Mouse (Mus musculus): ENCODE results near the gene Golph3.
A peak's percentile ranks its signal among the peaks of the same experiment; 100 is the strongest.

Gene Golph3

DNA sequence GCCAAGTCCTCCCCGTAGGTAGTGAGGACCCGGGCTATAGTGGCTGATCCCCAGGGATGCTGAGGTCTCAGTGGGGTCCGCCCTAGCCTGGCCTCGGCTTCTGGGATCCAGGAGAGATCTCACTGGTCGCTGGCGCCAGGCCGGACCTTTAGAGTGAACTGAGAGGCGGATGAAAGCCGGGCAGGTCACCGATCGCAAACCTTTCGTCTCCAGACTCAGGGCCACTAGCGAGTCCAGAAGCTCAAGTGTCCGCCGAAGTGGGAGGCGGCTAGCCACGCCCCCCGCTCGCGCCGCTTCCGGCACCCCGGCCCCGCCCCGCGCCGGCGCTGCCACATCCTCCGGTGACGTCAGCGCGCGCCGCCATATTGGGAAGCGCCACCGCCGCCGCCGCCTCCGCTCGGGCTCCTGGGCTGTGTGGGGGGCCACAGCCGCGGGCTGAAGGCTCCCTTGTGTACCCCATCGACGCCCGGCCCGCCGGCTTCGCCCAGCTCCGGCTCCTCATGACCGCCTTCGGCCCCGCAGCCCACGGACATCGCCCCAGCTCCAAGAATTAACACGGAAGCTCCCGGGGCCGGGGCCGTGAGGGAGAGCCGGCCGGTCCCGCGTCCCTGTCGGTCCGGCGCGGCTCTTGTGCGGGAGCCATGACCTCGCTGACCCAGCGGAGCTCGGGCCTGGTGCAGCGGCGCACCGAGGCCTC lies at the start of gene Golph3:
Gene Golph3 (plus strand): TSS at position 360 of the 697 bp plus-strand sequence.
- ATAC-seq (ENCODE audit: insufficient number of reproducible peaks, low FRiP score, low TSS enrichment) = peak; percentile 84

DNA sequence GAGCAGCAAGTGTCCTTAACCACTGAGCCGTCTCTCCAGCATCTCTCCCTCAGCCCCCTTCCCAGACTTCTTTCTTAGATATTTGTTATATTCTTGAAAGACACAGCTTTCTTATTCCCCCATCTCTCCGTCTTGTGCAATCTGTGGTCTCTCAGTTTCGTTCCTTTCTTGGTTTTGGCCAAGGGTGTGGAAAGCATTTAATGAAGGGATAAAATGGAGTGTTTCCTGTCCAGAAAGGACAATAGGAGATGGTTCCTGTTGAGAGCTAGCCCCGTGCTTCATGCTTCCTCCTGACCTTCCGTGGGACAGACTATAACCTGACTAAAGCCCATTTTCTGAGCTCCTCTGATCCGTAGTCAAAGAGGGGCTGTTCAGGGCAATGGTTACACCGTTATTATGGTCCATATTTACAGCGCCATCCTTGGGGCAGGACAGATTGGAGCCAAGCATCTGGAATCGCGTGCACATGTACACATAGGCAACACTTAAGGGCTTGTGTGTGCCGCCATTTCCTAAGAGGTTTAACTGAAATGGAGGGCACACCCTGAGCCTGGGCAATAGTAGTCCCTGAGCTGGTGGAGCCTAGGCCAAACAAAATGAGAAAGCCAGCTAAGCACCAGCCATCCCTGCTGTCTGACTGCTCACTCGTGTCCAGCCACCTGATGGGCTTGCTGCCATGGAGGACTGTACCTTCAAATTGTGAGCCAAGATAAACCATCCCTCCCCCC lies 47.8 kb upstream of the Golph3 start:
- no peak for ATAC-seq (ENCODE audit: insufficient number of reproducible peaks, low FRiP score, low TSS enrichment)

DNA sequence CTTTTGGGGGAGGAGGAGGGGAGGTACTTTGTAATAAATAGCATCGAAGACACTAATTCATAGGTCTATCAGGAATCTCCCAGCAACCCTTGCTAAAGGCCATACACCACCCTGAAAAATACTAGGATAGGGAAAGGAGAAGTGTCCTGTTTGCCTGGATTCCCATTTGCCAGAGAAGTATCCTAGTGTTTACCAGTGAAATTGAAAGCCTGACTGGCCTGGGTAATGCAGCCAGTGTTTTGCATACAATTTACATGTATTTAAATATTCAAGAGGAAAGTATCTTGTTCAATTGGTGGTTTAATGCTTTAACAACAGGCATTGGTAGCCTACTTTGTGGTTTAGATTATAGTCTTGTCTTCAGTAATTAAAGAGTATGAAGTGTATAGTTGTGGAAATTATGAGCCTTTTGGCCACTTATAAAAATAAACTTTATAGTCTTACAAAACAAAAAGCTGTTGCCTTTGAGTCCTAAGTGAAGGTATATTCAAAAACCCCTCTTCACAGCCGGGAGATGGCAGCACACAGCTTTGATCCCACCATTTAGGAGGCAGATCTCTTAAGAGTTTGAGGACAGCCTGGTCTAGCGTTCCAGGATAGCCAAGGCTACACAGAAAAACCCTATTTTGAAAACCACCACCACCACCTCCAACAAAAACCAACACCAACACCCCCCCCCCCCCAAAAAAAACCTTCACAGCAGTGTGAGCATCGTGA lies 47.0 kb upstream of the Golph3 start:
- no peak for ATAC-seq (ENCODE audit: insufficient number of reproducible peaks, low FRiP score, low TSS enrichment)

DNA sequence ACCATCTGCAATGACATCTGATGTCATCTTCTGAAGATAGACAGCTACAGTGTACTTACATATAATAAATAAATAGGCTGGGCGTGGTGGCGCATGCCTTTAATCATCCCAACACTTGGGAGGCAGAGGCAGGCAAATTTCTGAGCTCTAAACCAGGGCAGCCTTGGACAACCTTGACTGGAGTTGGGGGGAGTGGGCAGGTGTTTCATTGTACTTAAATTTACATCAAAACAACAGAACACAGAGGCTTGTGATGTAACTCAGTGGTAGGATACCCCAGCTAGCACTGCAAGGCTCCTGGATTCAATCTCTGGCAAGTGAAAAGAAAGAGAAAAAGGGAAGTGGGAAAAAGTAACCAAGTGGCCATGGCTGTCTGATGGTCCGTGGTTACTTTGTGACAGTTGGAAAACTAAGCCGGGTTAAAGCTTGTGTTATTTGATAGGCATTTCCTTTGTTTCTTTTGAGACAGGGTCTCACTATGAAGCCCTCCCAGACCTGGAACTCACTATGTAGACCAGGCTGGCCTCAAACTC lies 46.1 kb upstream of the Golph3 start:
- ATAC-seq (ENCODE audit: insufficient number of reproducible peaks, low FRiP score, low TSS enrichment) = no peak

DNA sequence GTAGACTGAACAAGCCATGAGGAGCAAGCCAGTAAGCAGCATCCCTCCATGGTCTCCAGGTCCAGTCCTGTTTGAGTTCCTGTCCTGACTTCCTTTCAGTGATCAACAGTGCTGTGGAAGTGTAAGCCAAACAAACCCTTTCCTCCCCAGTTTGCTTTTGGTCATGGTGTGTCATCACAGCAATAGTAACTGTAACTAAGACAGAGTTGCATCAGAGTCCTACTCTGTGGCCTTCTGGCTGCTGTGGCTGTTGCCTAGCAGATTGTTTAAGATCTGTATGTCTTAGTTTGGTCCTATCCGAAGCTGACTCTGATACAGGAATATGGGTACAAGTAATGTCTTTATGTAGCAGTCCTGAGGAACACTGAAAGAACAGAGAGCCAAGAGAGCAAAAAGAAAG lies 41.4 kb upstream of the Golph3 start:
- ATAC-seq (ENCODE audit: insufficient number of reproducible peaks, low FRiP score, low TSS enrichment) = no peak

DNA sequence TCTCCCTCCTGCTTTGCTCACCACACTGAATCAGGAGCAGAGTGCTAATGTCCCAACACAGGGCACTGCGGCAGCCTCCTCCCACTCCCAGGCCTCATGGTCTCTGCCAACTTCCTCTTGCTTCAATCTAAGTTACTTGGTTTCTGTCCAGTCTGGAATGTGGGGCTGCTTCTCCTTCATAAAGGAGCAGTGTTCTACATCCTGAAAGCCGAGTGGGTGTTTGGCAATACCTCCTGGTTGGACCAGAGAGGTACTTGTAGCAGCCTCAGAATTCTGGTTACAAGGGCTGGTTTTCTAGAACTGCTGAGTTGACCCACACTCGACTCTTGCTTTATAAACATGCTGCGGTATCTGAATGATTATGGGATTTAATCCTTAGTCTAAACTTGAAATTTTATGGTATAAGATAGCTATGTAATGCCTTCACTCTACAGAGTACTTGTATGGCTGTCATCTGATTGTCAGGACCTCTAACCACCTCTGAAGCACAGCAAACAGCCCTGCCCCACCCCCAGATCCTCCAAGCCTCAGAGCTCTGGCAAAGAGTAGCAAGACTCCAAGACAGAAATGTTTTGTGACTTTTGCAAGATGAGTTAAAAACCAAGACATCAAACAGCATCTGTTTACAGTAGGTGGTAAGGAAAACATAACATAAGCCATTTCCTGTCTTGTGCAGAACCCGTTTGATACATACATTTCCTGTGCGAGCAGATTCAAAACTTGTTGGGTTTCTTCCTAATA lies 36.3 kb upstream of the Golph3 start:
- no peak; the same call in 1 of the 2 replicates for ATAC-seq (ENCODE audit: insufficient number of reproducible peaks, low FRiP score, low TSS enrichment)

DNA sequence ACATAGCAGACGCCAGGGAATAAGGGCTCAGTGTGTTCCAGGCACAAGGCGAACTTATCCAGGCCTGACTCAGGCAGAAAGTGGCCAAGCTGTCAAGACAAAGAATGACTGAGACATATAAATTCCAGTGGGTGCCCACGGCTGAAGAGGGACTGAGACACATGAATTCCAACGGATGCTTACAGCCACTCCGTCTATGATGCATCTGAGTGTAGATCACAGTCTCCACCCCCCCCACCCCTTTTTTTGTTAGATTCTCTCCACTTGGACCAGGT lies 35.8 kb upstream of the Golph3 start:
- ATAC-seq (ENCODE audit: insufficient number of reproducible peaks, low FRiP score, low TSS enrichment) = no peak

DNA sequence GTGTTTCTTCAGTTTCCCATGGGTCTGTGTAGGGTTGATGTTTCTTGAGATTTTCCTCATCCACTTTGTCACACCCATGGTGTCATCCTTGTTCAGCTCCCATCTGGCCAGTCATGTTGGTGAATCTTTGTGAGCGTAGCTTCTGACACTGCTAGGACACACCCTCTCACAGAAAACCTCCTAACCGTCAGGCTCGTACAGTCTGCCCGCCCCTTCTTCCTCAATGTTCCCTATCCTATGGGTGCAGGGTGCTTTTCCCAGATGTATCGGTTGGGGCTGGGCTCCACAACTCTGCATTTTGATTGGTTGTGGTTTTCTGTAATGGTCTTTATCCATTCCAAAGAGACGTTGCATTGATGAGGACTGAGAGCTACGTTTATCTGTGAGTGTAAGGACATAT lies 30.9 kb upstream of the Golph3 start:
- ATAC-seq (ENCODE audit: insufficient number of reproducible peaks, low FRiP score, low TSS enrichment) = no peak

DNA sequence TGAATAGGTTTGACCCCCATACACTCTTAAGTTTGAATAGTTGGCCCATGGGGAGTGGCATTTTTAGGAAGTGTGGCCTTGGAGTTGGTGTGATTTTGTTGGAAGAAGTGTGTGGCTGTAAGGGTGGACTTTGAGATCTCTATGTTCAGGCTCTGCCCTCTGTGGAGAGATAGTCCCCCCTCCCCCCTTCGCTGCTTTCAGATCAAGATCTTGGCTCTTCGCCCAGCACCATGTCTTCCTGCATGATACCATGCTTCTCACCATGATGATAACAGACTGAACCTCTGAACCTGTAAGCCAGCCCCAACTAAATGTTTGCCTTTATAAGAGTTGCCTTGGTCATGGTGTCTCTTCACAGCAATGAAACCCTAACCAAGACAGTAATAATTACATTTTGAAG lies 29.5 kb upstream of the Golph3 start:
- no peak for ATAC-seq (ENCODE audit: insufficient number of reproducible peaks, low FRiP score, low TSS enrichment)

DNA sequence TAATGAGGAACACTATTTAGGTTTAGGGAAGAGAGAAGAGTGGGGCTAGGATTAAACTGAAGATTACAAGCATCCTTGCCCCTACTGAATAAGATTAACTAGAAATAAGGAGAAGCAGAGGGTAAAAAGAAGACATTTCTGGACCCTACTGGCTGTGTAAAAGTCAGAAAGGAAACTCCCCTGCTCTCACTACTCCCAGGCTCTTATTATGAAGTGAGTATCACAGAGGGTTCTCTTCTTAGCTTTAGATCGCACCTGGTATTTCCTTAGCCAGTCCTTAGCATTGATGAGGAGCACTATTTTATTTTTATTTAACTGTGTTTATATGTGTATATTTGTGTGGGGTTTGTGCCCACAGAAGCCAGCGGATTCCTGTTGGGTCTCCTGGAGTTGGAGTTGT lies 25.0 kb upstream of the Golph3 start:
- ATAC-seq (ENCODE audit: insufficient number of reproducible peaks, low FRiP score, low TSS enrichment) = no peak

DNA sequence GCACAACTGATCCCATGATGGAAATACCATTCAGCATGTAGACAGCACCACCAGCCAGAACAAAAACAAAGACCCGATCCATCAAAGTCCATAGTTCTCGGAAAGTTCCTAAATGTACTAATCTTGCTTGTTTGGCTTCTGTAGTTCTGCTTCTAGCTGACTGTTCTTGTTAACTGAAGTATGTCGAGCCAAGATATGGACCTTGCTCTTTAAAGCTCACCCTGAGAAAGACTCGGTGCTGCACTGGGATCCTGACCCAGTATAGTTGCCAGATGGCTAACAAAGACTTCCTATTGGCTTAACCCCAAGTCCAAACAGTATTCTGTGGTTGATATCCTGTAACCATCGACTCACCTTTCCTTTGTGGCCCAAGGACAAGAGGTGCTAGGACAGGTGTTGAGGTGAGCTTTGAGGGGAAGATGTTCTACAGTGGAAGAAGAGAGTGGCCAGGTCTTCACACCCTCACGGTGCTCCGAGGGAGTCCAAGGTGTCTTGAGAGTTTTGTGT lies 23.0 kb upstream of the Golph3 start:
- ATAC-seq (ENCODE audit: insufficient number of reproducible peaks, low FRiP score, low TSS enrichment) = no peak

DNA sequence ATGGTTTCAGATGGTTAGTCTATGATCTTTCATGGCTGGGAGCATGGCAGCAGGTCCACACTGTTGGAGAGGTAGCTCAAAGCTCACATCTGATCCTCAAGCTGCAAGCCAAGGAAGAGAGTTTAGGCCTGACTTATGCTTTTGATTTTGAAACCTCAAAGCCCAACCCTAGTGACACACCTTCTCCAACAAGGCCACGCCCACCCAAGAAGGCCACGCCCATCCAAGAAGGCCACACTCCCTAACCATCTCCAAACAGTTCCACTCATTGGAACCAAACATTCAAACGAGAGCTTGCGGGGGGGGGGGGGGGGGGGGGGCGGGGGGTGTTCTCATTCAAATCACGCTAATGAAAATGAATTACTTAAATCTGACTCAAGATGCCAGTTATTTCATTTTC lies 19.5 kb upstream of the Golph3 start:
- no peak for ATAC-seq (ENCODE audit: insufficient number of reproducible peaks, low FRiP score, low TSS enrichment)

DNA sequence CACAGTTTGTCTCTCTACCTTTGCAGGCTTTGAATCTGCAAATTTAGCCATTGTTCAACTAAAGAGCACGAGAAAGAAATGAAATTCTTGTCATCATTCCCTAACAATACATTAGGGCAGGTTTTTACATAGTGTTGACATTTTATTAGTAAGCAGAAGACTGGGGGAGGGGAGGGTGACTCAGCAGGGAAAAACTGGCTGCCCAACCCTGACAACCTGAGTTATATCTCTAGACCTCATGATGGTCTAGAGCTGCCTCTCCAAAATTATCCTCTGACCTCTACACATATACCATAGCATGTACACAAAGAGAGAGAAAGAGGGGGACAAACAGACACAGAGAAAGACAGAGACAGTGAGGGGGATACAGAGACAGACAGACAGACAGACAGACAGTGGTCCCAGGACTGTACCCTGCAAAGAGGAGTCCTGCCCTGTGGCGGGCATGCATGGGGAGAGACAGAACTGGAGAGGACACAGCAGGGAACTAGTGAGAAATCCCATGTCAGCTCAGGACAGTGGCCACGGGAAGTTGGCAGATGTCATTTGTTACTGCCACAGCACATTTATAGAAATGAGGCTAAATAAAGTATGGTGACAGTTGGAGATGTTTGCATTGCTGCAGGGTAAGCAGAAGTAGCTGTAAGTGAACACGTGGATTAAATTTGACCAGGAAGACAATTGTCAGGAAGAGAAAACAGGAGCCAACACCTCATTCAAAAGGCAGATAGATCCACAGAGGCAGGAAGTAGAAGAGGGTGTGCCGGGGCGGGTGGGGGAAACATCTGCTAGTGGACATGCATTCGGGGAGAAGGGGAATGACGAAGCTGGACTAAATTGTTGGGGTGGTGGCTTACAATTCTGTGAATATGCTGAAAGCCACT lies 14.8 kb upstream of the Golph3 start:
- ATAC-seq (ENCODE audit: insufficient number of reproducible peaks, low FRiP score, low TSS enrichment) = no peak

DNA sequence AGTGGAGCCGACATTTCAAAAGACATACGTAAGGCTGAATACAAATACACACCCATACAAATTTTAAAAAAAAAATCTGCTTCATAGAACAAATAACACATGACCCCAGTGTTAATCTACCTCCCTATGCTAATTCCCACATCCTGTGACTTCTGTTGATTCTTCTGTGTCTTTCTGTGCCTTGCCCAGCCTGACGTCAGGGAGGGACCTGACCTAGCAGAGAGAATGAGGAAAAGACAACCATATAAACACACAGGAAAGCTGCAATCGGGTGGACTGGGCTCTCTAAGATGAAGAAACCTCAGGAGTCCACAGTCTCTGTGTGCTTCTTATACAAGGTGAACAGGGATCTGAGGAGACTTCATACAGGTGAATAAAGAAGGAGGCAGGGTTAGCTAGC lies 14.1 kb upstream of the Golph3 start:
- no peak for ATAC-seq (ENCODE audit: insufficient number of reproducible peaks, low FRiP score, low TSS enrichment)

DNA sequence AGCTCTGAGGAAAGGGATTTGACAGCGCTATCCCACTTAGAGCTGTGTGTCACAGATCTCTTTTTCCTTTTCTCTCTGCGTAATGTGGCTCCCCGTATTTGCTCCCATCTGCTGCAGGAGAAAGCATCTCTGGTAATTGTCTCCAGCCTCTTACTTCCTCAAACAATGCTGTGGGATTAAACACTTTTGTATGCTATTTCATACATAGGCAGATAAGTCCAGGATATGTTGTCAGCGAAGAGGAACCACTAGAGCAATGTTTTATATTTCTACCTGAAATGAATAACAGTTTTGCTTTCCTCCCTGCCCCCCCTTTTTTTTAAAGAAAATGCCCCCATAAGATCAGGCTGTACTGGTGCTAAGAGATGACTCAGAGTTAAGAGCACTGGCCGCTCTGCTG lies 12.7 kb upstream of the Golph3 start:
- ATAC-seq (ENCODE audit: insufficient number of reproducible peaks, low FRiP score, low TSS enrichment) = no peak

DNA sequence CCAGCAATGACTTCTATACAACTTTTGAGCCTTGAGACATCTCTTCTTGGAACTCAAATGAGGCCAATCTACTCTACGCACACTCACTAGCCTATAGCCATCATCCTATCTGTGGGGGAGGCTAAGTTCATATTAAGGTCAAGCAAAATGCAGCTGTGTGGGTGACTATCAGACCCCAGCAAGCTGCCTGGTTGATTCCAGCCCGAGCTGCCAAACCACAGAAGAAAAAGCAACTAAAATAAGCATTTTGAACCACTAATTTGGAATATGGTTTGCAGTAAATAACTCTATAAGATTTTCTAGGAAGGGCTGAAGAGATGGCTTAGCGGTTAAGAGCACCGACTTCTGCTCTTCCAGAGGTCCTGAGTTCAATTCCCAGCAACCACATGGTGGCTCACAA lies 10.6 kb upstream of the Golph3 start:
- no peak for ATAC-seq (ENCODE audit: insufficient number of reproducible peaks, low FRiP score, low TSS enrichment)

DNA sequence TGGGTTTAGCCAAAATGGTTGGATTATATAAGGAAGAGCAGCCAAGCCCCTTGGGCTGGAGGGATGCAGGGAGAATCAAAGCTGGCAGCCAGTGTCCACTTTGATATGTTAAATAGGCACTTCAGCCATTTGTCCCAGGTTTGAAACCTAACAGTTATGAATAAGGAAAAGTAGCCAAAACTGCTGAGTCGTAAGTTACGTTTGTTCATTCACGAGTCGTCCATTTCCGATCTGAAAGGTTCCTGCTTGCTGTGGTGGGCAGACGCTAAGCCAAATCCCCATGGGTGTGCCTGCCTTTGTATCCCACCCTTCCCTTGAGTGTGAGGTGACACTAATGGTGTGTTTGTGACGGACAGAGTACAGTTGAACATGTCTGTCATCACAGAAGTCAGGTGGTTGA lies 9.8 kb upstream of the Golph3 start:
- no peak for ATAC-seq (ENCODE audit: insufficient number of reproducible peaks, low FRiP score, low TSS enrichment)

DNA sequence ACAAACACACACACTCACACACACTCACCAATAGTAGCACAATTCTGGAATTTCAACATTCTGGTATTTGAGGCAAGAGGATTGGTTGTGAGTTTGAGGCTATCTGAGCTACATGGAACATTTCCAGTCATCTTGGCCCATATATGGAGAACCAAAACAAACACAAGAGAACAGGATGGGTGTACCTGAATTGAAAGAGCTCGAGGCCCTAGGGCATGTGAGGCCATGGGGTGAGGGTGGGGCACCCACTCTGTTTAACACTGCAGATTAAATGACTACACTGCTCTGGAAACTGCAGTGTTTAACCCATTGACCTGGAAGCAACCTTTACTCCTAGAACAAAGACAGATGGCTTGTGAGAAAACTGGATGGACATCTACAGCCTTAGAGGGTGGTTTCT lies 8.0 kb upstream of the Golph3 start:
- ATAC-seq (ENCODE audit: insufficient number of reproducible peaks, low FRiP score, low TSS enrichment) = no peak

DNA sequence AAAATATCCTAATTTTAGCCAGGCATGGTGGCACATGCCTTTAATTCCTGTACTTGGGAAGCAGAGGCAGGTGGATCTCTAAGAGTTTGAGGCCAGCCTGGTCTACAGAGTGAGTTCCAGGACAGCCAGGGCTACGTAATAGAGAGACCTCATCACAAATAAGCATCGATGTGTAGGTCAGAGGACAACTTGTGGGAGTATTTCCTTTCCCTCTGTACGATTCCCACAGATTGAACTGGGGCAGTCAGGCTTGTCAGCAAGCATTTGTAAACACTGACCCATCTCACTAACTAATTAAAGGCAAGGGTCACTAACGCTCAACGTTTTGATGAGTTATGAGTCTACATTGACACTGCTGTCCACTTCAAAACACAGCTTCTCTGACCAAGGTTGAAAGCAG lies 6.7 kb upstream of the Golph3 start:
- no peak for ATAC-seq (ENCODE audit: insufficient number of reproducible peaks, low FRiP score, low TSS enrichment)

DNA sequence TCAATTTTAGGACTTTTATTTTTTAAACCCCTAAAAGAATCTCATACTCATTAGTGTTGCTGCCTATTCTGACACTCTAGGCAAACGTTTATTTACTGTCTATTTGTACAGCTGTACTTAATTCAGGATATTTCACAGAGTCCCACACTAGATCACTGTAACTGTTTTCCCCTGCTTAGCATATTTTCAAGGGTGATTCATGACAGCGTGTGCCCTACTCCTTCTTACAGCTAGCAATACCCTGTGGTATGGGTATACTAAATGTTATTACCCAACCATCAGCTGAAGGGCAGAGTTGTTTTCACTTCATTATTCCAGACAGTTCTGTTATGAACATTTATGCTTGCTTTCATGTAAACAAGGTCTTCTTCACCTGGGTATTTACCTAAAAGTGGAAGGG lies 5.3 kb upstream of the Golph3 start:
- ATAC-seq (ENCODE audit: insufficient number of reproducible peaks, low FRiP score, low TSS enrichment) = no peak

Data from cerebellum, adult (tissue).